Mouse (Mus musculus): ENCODE results near the gene Rab11fip5. TPM values are rescaled to one million over a fixed set of nuclear protein-coding genes. Genes with fewer than 3 reads are reported as not detected.

The Rab11fip5 gene
- total RNA-seq, 2 experiments from 2014 or later, result 0.19 to 0.51 TPM

Other genes starting within 250 kb of the Rab11fip5 start
- gene Spr, start 236.9 kb downstream of the Rab11fip5 start, total RNA-seq (2015; ENCODE audit: low replicate concordance), result 0.58 and 3.3 TPM in 2 replicates
- gene Spr, start 236.9 kb downstream of the Rab11fip5 start, total RNA-seq (2017; ENCODE audit: low replicate concordance), result 1.4 and 6.6 TPM in 2 replicates
- gene Emx1, start 187.2 kb downstream of the Rab11fip5 start, total RNA-seq (2015; ENCODE audit: low replicate concordance), result not detected in 2 replicates
- not detected in 2 replicates for gene Emx1, start 187.2 kb downstream of the Rab11fip5 start, total RNA-seq (2017; ENCODE audit: low replicate concordance)
- 0.19 and 0.63 TPM in 2 replicates for gene Sfxn5, start 41.2 kb downstream of the Rab11fip5 start, total RNA-seq (2015; ENCODE audit: low replicate concordance)
- gene Sfxn5, start 41.2 kb downstream of the Rab11fip5 start, total RNA-seq (2017; ENCODE audit: low replicate concordance), result 0.56 and 1.3 TPM in 2 replicates
- not detected in 2 replicates for gene Noto, start 49.3 kb upstream of the Rab11fip5 start, total RNA-seq (2015; ENCODE audit: low replicate concordance)
- not detected in 2 replicates for gene Noto, start 49.3 kb upstream of the Rab11fip5 start, total RNA-seq (2017; ENCODE audit: low replicate concordance)
- 1.5 TPM in 2 replicates for gene Smyd5, start 57.4 kb upstream of the Rab11fip5 start, total RNA-seq (2015; ENCODE audit: low replicate concordance)
- 4.0 and 14.1 TPM in 2 replicates for gene Smyd5, start 57.4 kb upstream of the Rab11fip5 start, total RNA-seq (2017; ENCODE audit: low replicate concordance)
- 91.3 and 115 TPM in 2 replicates for gene Cct7, start 76.9 kb upstream of the Rab11fip5 start, total RNA-seq (2015; ENCODE audit: low replicate concordance)
- 95.1 and 135 TPM in 2 replicates for gene Cct7, start 76.9 kb upstream of the Rab11fip5 start, total RNA-seq (2017; ENCODE audit: low replicate concordance)
- 13.8 TPM in 2 replicates for gene Pradc1, start 77.3 kb upstream of the Rab11fip5 start, total RNA-seq (2015; ENCODE audit: low replicate concordance)
- 5.7 and 8.1 TPM in 2 replicates for gene Pradc1, start 77.3 kb upstream of the Rab11fip5 start, total RNA-seq (2017; ENCODE audit: low replicate concordance)
- gene Fbxo41, start 128.4 kb upstream of the Rab11fip5 start, total RNA-seq (2015; ENCODE audit: low replicate concordance), result not detected in 2 replicates
- not detected in 2 replicates for gene Fbxo41, start 128.4 kb upstream of the Rab11fip5 start, total RNA-seq (2017; ENCODE audit: low replicate concordance)
- not detected in 2 replicates for gene Egr4, start 139.0 kb upstream of the Rab11fip5 start, total RNA-seq (2015; ENCODE audit: low replicate concordance)
- not detected in 2 replicates for gene Egr4, start 139.0 kb upstream of the Rab11fip5 start, total RNA-seq (2017; ENCODE audit: low replicate concordance)
- 14.8 and 22.4 TPM in 2 replicates for gene Alms1, start 212.9 kb upstream of the Rab11fip5 start, total RNA-seq (2015; ENCODE audit: low replicate concordance)
- gene Alms1, start 212.9 kb upstream of the Rab11fip5 start, total RNA-seq (2017; ENCODE audit: low replicate concordance), result 22.8 and 24.5 TPM in 2 replicates